Mouse (Mus musculus): ENCODE measurements around the gene Prkag2.
A peak's percentile ranks its signal among the peaks of the same experiment; 100 is the strongest.

Gene Prkag2

DNA sequence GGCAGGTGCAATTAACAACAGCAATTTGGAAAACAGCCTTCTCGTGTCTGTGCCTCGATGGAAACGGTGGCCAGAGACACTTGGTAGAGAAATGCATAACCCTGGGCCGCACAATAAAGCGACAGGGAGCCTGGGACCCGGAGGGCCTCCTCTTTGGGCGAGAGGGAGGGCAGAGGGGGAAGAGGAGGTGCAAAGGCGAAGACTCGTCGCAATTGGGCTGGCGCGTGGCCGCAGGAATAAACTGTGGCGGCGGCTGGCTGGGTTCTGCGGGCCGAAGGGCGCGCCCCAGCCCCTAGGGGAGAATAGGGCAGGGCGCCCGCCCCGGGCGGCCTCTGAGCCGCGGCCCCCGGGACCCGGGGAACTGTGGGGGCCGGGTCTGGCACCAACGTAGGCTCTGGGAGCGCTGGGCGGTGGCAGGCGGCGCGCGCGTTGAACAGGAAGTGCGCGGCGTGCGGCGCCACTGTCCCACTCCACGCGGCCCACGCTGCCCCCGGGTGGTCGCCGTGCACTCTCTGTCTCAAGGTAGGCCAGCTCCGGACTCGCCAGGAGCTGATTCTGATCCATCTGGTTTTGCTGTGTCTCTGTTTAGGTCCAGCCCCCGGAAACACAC lies at the start of gene Prkag2:
Prkag2 (minus strand) TSS at position 127 of the 610 bp plus-strand sequence.
- peak in 1 of 2 experiments; percentile 49 for DNase-seq (ENCODE audit: low spot score in 2 of 2)

DNA sequence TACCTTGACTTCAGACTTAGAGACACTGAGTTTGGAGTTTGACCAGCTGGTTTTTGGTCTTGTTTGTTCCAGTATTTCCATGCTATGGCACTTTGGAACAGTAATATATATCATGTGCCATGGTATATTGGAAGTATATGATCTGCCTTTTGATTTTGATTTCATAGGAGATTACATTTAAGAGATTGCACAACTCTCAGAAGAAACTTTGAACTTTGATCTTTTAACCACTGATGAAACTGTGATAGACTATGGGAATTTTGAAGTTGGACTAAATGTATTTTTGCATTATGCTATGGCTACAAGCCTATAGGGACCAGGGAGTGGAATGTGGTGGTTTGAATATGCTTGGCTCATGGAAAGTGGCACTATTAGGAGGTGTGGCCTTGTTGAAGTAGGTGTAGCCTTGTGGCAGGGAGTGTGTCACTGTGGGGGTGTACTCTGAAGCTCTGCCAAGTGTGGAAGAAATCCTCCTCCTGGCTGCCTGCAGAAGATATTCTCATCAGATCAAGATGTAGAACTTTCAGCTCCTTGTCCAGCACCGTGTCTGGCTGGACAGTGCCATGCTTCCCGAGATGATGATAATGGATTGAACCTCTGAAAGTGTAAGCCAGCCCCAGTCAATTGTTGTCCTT lies 49.0 kb upstream of the Prkag2 start:
- no peak for DNase-seq (ENCODE audit: low spot score in 2 of 2)

DNA sequence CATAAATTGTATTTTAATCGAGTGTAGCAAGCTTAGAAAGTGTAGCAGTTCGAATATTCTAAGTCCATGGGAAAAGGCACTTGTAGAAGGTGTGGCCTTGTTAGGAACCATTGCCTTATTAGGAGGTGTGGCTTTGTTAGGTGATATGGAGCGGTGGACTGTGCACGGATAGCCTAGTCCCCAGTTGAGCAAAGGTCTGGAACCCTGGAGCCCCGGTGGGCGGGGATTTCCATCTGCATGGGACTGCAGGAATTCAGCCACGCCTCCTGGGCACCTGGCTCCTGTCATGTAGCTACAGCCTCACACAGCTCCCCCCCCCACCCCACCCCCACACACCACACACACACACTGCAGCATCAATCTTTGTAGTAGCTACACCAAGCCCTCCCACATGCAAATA lies 46.3 kb upstream of the Prkag2 start:
- DNase-seq (ENCODE audit: low spot score in 2 of 2): no peak

DNA sequence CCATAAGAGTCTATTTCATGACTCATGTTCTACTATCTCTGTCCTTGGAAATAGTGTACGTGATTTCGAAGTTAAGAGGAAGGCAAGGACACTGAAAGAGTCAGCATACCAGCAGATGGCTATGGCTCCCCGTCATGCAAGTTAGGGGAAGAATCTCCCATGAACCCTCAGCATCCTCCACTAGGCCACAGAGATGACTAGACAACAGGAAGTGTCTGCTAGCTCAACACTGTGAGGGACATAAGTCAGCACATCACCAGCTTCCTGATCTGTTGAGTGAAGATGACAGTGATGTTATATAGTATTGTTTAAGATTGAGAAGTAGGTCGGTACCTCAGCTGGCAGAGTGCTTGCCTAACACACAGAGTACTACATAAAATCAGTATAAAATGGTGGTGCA lies 27.4 kb upstream of the Prkag2 start:
- DNase-seq (ENCODE audit: low spot score in 2 of 2): no peak

DNA sequence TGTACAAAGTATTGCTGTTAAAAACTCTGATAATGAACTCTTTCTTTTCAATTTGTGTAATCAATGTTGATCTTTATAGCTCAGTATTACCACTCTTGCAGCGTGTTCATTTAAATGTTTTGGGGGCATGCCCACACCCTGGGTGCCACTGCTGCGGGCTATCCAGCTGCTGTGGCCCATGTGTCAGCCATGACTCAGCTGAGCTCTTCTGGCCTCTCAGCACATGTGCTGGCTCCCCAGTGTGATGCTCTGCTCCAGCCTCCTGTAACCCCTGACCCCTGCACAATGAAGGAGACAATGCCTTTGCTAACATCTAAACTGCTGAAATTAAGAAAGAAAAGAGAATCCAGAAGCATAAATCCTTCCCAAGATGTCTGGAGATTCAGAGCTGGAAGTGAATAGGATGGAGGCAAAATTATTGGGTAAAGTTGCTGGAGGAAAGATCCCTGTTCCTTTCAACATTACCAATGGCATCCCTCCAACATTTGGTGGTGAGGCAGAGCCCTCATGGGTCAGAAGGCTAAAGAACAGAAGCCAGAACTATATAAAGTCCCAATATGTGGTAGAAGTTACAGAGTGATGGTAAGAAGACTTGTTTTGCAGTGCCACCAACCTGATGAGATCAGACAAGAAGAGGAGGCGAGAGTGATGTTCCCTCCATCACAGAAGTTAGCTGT lies 25.6 kb upstream of the Prkag2 start:
- DNase-seq (ENCODE audit: low spot score in 2 of 2): no peak

DNA sequence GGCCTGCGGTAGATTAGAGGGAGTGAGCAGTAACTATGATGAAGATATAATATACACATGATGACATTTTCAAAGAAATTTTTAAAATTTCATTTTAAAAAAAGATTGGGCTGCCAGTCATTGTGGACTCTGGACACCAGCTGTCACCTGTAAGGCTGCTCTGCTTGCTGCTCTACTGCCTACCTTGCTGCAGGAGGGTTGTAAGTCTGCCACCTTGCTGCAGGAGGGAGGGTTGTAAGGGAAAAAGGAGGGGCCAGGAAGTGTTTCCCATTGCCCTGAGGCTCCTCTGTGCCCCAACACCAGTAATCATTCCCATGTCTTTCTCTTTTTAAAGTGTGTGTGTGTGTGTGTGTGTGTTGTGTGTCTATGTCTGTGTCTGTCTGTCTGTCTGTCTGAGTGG lies 22.1 kb upstream of the Prkag2 start:
- DNase-seq (ENCODE audit: low spot score in 2 of 2): no peak

DNA sequence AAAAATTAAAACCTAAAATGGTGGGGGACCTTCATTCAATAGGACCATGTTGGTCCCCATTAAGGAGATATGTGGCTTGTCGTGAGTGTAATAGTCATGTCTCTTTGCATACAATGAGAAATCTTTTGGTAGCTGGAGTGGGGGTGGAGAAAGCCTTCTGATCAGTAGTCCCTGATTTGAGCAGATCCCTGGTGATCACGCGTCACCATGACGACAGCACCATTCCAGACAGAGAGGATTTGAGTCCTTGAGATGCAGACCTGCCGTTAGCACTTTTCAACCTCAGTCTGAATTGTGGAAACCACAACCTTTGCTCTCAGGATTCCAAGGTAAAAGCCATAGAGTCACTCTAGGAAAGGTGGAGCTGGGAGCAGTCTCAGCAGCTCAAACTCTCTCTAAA lies 18.7 kb upstream of the Prkag2 start:
- DNase-seq (ENCODE audit: low spot score in 2 of 2): peak; percentile 50 to 59

DNA sequence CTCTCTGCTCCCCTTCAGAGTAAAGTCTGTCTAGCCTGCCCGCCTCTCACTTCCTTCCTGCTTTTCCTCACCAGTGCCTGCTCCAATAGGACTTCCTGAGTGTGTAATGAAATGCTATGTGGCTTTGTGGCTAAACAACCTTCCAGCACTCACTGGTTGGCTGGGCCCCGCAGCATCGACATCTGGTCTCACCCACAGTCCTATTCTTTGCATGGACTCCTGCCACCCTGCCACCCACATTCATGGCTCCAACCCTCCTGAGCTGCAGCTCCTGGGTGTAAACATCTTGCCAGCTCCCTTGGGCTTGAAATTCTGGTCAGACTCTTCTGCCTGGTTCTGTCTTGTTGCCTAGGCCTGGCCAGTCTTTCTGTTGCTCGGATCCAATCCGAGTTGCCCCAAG lies 15.6 kb upstream of the Prkag2 start:
- DNase-seq (ENCODE audit: low spot score in 2 of 2): peak; percentile 86 to 90

DNA sequence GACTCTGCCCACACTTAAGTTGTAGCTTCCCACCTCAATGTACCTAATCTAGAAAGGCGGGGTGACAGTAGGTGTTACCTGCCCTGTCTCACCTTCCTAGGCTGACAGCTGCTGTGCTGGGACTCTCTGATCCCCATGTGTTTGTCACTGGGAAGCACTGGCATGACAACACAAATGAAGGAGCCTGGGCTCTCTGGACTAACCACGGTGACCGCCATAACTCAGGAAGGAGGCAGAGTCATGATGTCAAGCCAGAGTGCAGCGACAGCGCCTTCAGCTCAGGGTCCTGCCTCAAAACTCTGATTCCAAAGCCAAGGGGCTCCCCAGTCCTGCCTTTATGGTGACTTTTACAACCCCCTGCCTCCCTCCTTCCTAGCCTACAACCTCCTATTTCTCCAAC lies 14.8 kb upstream of the Prkag2 start:
- DNase-seq (ENCODE audit: low spot score in 2 of 2): no peak

DNA sequence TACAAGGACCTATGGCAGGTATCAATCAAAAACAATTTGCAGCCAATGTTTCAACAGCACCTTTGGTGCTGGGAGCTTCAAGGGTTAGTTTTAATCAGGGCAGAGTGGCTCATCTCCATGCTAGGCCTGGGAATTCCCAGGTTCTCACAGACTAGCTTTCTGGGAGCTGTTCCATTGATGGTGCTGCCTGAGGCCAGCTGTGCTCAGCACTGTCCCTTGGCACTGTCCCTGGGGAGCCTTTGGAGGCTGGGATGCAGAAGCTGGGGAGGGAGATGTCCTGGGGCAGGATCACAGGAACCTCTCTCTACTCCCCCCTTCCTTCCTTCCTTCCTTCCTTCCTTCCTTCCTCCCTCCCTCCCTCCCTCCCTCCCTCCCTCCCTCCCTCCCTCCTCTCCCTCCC lies 13.7 kb upstream of the Prkag2 start:
- DNase-seq (ENCODE audit: low spot score in 2 of 2): no peak

DNA sequence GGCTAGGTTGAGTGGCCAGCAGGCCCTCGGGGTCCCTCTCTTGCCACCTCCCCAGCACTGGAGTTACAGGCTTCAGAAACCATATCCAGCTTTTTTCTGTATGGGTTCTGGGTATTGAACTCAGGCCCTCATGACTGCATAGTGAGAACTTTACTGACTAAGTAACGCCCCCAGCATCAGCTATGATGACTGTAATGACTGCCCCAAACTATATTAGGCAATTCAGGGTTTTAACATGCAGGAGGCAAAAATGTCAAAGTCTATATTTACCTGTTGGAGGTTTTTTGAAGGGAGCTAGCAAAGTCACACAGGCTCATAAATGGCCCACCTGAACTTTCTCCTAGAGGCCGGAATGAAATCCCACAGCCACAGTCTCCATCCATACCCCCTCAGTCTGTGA lies 9.9 kb upstream of the Prkag2 start:
- no peak for DNase-seq (ENCODE audit: low spot score in 2 of 2)

DNA sequence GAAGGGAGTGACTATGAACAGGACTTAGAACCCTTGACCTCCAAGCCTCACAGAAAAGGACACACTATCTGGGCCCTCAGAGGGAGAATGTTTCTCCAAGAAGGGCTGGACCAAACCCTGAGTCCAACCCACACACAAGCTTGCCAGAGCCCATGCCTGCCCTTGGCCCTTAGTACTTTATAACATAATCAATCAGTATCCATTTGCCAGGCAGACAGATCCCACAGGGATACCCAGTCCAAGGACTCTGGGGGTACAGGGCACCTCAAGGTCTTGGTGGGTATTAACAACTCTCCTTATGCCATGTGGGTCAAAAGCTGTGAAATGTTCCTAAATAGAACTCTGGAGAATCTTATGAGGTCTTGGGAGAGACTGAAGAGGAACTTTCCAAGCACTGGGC lies 5.3 kb upstream of the Prkag2 start:
- no peak for DNase-seq (ENCODE audit: low spot score in 2 of 2)

DNA sequence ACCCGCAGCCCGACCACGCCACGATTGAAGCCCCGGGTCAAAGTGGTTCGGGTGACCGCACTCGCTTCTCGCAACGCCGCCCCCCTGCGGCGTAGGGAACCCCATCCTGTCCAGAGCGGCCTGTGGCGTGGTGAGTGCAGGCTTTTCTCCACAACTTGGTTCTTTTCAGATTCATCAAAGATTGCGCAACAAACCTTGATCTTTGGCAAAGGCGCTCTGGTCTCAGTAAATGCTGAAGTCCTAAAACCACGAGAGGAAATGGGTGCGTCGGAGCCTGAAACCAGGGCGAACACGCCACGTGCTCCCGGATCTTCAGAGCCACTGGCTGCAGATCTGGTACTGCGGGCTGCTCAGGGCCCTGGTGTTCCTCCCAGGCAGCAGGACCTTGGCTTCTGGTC lies 683 bp upstream of the Prkag2 start:
- peak; percentile 43 to 53 for DNase-seq (ENCODE audit: low spot score in 2 of 2)

DNA sequence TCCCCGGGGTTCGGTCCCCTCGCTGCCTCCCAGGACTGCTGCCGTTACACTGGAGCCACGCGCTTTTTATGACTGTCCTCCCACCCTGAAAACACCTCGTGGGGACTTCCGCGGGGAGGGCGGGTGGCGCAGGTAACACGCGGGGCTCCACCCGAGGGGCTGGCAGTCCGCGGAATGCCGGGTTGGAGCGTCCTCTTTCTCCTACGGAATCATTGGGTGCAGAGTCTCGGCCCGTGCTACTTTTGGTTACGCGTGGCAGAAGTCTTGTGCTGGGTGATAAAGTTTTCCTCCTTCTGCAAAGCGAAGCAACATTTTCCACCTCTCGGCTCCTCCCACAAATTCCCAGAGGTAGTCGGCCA lies 306 bp downstream of the Prkag2 start:
- peak; percentile 37 to 43 for DNase-seq (ENCODE audit: low spot score in 2 of 2)

DNA sequence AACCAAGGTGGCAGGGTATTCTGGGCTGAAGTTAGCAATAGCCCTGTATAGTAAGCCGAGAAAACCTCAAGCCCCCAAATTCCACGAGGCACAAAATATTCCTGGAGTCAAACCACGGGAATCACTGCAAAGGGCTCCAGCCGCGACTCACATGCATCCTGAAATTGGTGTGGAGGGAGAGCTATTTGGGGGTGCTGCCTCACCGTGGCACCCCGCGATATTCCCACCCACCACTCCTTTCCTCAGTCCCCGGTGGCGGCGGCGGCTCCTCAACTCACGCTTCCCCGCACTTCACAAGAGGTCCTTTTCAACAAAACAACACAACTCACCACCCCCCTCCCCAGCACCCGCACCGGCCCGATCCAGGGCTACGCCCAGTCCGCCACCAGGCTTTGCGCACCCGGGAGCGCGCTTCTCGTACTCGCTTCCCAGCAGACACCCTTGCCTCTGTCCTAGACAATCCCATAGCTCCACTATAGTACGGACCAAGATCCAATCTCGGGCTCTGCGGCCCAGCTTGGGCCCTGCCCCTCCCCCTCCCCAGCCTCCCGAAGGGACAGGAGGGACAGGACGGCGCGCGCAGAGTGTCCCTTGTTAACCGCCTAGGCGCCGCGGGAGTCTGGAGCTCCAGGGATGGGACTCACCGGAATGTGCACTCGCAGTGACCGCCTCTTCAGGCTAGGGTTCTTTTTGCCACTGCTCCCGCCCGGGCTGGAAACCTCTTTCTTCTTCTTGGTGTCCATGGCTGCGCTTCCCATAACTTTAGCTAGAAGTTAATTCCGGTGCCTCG lies 880 bp downstream of the Prkag2 start:
- peak; percentile 54 to 71 for DNase-seq (ENCODE audit: low spot score in 2 of 2)

DNA sequence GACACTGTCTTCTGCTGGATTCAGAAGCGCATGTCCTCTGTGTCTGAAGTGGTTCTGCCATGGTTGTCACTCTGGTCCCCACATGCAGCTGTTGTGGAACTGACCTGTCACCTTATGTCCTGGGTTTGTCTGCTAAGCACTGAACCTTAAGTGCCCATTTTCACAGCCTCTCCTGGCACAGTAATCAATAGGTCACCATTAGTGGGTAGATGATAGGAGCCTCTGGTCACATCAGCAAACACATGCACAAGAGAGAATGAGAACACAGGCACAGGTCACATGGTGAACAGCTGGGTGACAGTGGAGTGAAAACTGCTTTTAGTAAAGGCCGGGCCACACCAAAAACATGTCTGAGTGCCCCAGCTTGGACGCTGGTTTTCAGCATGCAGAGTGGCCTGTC lies 2.6 kb downstream of the Prkag2 start:
- DNase-seq (ENCODE audit: low spot score in 2 of 2): no peak

DNA sequence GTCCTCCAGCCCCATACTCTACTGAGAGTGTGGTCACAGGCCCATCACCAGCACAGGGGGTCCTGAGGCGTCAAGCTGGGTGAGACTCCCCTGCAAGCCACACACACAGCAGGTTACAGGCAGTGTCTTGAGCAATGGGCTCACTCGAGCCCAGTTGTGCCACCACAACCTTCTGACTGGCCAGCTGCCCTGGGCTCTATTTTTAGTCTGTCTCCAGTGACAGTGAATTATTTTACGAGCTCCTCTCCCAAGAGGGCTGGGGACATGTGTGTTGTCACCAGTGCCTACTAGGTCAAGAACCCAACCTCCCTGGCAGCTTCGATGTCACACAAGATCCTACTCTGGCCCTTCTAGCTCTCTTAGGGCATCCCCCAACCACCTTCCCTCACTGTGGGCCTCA lies 4.0 kb downstream of the Prkag2 start:
- DNase-seq (ENCODE audit: low spot score in 2 of 2): no peak

DNA sequence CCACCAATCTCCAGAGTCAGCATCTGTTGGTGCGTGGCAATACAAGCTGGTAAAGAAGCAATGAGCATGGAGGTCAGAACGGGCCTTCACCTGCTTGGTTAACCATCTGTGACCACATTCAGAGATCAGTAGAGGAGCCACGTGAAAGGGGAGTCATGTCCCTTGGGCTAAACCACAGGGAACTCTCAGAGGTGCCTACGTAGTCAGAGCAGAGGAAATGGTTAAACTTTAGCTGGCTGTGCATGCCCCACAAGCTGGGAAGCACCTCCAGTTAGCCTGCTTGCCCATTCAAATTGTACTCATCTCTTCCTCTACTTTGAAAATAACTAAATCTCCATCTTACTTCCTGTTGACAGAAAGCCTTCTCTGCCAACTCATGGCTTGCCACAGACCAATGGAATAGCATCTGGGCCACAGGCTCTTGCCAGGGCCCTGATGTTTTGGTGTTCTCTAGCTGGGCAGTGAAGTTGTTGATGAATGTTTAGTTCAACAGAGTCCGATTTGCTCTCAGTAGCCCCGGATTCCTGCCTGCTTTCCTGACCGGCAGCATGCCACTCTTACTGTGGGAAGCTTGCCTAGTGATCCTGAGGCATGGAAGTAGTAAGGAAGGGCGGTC lies 7.7 kb downstream of the Prkag2 start:
- no peak for DNase-seq (ENCODE audit: low spot score in 2 of 2)

DNA sequence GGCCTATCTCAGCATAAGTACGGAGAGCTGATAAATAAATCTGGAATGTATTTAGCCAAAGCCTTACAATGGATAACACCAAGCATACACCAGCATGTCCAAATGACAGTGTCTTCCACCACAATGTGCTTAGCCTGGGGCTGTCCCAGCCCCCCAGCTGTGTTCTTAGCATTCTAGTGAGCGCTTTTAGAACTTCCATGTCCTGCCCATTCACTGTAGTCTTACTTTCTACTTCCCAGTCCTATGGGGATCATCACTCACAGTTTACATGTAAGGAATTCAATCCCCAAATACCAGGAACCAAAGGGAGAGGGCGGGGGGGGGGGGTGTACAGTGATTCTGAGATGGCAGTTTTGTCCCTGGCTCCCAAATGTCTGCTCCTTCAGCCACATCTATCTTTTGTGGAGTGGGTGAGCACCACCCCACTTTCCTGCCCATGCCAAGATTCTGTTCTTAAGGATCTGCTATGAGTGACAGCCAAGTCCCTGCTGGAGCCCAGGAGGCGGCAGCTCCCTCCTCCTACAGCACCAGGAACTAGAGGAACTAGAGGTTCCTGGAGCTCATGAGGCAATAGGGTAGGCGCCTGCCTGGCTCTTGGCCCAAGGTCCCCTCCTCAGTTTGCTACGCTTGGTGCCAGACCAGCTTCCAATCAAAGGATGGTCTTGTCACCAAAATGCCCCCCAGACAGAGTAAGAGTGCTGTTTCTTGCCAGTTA lies 11.0 kb downstream of the Prkag2 start:
- DNase-seq (ENCODE audit: low spot score in 2 of 2): peak; percentile 44 to 57

DNA sequence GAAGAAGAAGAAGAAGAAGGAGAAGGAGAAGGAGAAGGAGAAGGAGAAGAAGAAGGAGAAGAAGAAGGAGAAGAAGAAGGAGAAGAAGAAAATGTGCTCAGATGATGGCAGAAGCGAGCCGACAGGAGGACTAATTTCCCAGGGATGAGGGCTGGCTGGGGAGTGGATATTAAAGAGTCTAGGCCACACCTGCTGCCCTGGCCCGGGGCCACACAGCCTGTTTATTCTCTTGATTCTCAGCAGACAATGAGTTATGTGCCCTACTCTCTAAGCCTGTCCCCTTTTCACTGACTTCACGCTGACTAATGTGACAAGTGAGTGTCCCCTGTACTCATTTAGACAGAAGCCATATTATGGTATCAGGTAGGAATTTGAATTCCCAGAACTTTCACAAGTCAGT lies 11.8 kb downstream of the Prkag2 start:
- DNase-seq (ENCODE audit: low spot score in 2 of 2): no peak

DNA sequence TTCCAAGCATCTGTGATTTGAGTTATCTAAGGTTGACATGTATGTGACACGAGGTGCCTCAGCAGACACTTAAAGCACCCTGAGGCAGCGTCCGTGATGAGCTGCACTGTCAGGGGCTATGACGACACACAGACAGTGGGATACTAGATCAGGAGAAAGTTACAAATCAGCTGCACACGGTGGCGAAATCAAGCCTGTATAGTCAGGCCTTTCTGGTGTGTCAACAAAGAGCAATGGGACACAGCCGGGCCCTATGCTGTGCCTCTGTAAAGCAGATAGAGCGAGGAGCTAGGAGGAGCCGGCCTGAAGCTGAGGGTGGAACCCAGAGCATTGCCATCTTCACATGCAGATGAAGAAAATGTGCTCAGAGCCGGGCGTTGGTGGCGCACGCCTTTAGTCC lies 12.3 kb downstream of the Prkag2 start:
- DNase-seq (ENCODE audit: low spot score in 2 of 2): no peak

DNA sequence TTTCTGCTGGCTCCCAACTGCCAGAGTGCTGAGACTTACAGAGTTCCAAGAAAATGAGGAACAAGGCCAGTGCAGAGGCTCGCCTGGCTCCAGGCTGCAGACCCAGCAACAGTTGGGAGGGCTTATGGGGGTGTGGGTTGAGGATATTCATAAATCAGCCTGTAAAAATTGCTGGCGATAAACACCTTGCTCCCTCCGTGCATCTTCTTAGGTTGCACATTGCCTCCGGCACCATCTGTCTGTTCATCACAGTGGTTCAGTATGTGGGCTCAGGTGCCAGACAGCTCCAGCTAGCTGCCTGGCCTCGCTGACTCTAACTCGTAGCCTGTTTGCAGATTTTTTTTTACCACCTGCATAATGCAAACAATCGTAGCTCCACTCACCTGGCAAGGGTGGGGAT lies 13.4 kb downstream of the Prkag2 start:
- peak; percentile 62 to 75 for DNase-seq (ENCODE audit: low spot score in 2 of 2)
